Mouse (Mus musculus): ENCODE results near the gene Taf4.

DNA sequence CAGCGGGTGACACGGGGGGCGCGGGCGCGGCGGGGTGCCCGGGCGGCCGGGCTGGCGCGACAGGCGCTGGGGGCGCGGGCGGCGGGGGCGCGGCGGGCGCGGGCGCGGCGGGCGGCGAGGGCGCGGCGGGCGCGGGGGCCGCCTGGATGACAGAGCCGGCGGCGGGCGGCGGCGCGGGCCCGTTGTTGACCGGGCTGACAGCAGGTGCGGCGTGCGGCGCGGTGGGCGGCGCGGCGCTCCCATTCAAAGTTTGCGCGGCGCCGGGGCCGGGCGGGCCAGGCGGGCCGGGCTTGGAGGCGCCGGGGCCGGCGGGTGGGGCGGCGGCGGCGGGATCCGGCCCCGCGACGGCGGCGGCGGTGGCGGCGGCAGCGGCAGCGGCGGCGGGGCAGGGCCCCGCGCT is 595 bp downstream of the Taf4 start:
- no peak for TF ChIP-seq POLR2A (IDR thresholded peaks at IDR 0.05; ENCODE audit: extremely low read depth, insufficient read depth, low read length)
- no peak for TF ChIP-seq CTCF (IDR thresholded peaks at IDR 0.05; ENCODE audit: extremely low read depth, insufficient read depth, low read length)
